Mouse (Mus musculus) CH12.LX (cell line): ENCODE results near the gene Pde6d. TPM values are rescaled to one million over a fixed set of nuclear protein-coding genes. Genes with fewer than 3 reads are reported as not detected.

Experiments
- DNase-seq: peaks from one replicate; pipeline ENCODE4 v3.0.0-alpha.2; 2013; ENCODE audit errors: extremely low read depth
- H3K27ac ChIP-seq: 2 replicates; pipeline ENCODE4 v1.5.1; 2012; ENCODE audit warnings: low read depth, mild to moderate bottlenecking, control low read depth, moderate library complexity; ENCODE audit not compliant: insufficient read depth
- H3K27me3 ChIP-seq: replicated peaks from 2 replicates; pipeline ENCODE3; 2012; ENCODE audit warnings: inconsistent platforms
- H3K36me3 ChIP-seq, 2 experiments: replicated peaks in 1 of 2; 2 replicates each; pipeline versions ENCODE3 to v1.6.1; 2012; ENCODE audit warnings: inconsistent platforms in 1 of 2, low read length in 1 of 2, mild to moderate bottlenecking in 1 of 2, mixed read lengths in 1 of 2, moderate library complexity in 1 of 2; ENCODE audit not compliant: control insufficient read depth in 1 of 2, insufficient read depth in 1 of 2
- H3K4me1 ChIP-seq, 2 experiments: 2 replicates each; pipeline ENCODE4 v1.6.1; 2012; ENCODE audit warnings: inconsistent platforms in 1 of 2, moderate library complexity in 1 of 2; ENCODE audit not compliant: insufficient read depth in 2 of 2, control insufficient read depth in 1 of 2
- H3K4me2 ChIP-seq: 2 replicates; pipeline ENCODE4 v1.6.1; 2012; ENCODE audit warnings: low read depth, mild to moderate bottlenecking, control low read depth; ENCODE audit not compliant: poor library complexity, insufficient read depth, severe bottlenecking
- H3K4me3 ChIP-seq, 3 experiments: fragments of 150-350 bp in 1 of 3; sonication (generic) in 1 of 3; replicated peaks in 1 of 3; 2 replicates each; pipeline versions ENCODE3 to v1.5.1; 2011 to 2012; ENCODE audit warnings: low read depth in 2 of 3, low read length in 2 of 3, mild to moderate bottlenecking in 2 of 3, moderate library complexity in 2 of 3, control low read depth in 1 of 3, improper control_type of control experiment in 1 of 3, inconsistent platforms in 1 of 3, mixed read lengths in 1 of 3; ENCODE audit not compliant: poor library complexity in 1 of 3
- H3K79me2 ChIP-seq: replicated peaks from 2 replicates; pipeline ENCODE4 v1.6.1; 2012; ENCODE audit warnings: mild to moderate bottlenecking, moderate library complexity; ENCODE audit not compliant: control insufficient read depth, poor library complexity, insufficient read depth, severe bottlenecking; ENCODE audit errors: extremely low read depth
- H3K9ac ChIP-seq: 2 replicates; pipeline ENCODE4 v1.6.1; 2012; ENCODE audit warnings: low read depth, mild to moderate bottlenecking, control low read depth, moderate library complexity; ENCODE audit not compliant: insufficient read depth
- H3K9me3 ChIP-seq: replicated peaks from 2 replicates; pipeline ENCODE3; 2012; ENCODE audit warnings: low read length, inconsistent platforms, mixed read lengths
- BHLHE40 ChIP-seq: IDR thresholded peaks from 2 replicates; pipeline ENCODE4 v1.6.1; 2011; ENCODE audit warnings: mild to moderate bottlenecking, low read depth, low read length, improper control_type of control experiment
- CTCF ChIP-seq, 2 experiments: IDR thresholded peaks in 1 of 2; conservative IDR thresholded peaks in 1 of 2; 2 replicates each; pipeline ENCODE4 v1.5.1; 2011 to 2012; ENCODE audit warnings: low read depth in 2 of 2, low read length in 2 of 2, improper control_type of control experiment in 1 of 2, inconsistent platforms in 1 of 2, mild to moderate bottlenecking in 1 of 2, moderate library complexity in 1 of 2
- E2F4 ChIP-seq: IDR thresholded peaks from 2 replicates; pipeline ENCODE4 v1.6.1; 2011; ENCODE audit warnings: low read depth, low read length, improper control_type of control experiment; ENCODE audit not compliant: insufficient replicate concordance
- ELF1 ChIP-seq: IDR thresholded peaks from 2 replicates; pipeline ENCODE4 v1.6.1; 2014; ENCODE audit warnings: low read depth, mild to moderate bottlenecking, inconsistent platforms, low read length, improper control_type of control experiment
- EP300 ChIP-seq: IDR thresholded peaks from 2 replicates; pipeline ENCODE4 v1.6.1; 2011; ENCODE audit warnings: low read length, improper control_type of control experiment
- ETS1 ChIP-seq: conservative IDR thresholded peaks from 2 replicates; pipeline ENCODE4 v1.6.1; 2012; ENCODE audit warnings: low read depth, mild to moderate bottlenecking, inconsistent platforms, low read length, improper control_type of control experiment, moderate library complexity
- JUN ChIP-seq: IDR thresholded peaks from 2 replicates; pipeline ENCODE4 v1.6.1; 2011; ENCODE audit warnings: low read depth, mild to moderate bottlenecking, low read length, improper control_type of control experiment, moderate library complexity; ENCODE audit not compliant: insufficient read depth
- JUND ChIP-seq: conservative IDR thresholded peaks from 2 replicates; pipeline ENCODE4 v1.6.1; 2011; ENCODE audit warnings: low read depth, low read length, improper control_type of control experiment
- MXI1 ChIP-seq: IDR thresholded peaks from 2 replicates; pipeline ENCODE4 v1.6.1; 2011; ENCODE audit warnings: mild to moderate bottlenecking, low read depth, low read length, improper control_type of control experiment
- MYC ChIP-seq: IDR thresholded peaks from 2 replicates; pipeline ENCODE4 v1.6.1; 2011; ENCODE audit warnings: low read depth, mild to moderate bottlenecking, improper control_type of control experiment, low read length
- NRF1 ChIP-seq: IDR thresholded peaks from 2 replicates; pipeline ENCODE4 v1.6.1; 2014; ENCODE audit warnings: low read depth, mild to moderate bottlenecking, inconsistent platforms, low read length, improper control_type of control experiment, moderate library complexity
- PAX5 ChIP-seq: IDR thresholded peaks from 2 replicates; pipeline ENCODE4 v1.6.1; 2012; ENCODE audit warnings: low read length, inconsistent platforms, mixed read lengths
- POLR2A ChIP-seq: IDR thresholded peaks from 2 replicates; pipeline ENCODE4 v1.6.1; 2011; ENCODE audit warnings: low read depth, mild to moderate bottlenecking, improper control_type of control experiment, low read length
- POLR2AphosphoS2 ChIP-seq: IDR thresholded peaks from 2 replicates; pipeline ENCODE4 v1.6.1; 2011; ENCODE audit warnings: low read depth, low read length, improper control_type of control experiment
- RAD21 ChIP-seq: IDR thresholded peaks from 2 replicates; pipeline ENCODE4 v1.6.1; 2011; ENCODE audit warnings: low read depth, mild to moderate bottlenecking, low read length, improper control_type of control experiment, moderate library complexity
- SIN3A ChIP-seq: IDR thresholded peaks from 2 replicates; pipeline ENCODE4 v1.6.1; 2012; ENCODE audit warnings: low read length, improper control_type of control experiment, inconsistent platforms
- SMC3 ChIP-seq: IDR thresholded peaks from 2 replicates; pipeline ENCODE4 v1.6.1; 2011; ENCODE audit warnings: low read depth, low read length, improper control_type of control experiment
- TBP ChIP-seq: conservative IDR thresholded peaks from 2 replicates; pipeline ENCODE4 v1.6.1; 2011; ENCODE audit warnings: low read depth, low read length, improper control_type of control experiment
- USF1 ChIP-seq: IDR thresholded peaks from 2 replicates; pipeline ENCODE4 v1.6.1; 2014; ENCODE audit warnings: low read depth, mild to moderate bottlenecking, inconsistent platforms, low read length, improper control_type of control experiment
- ZMIZ1 ChIP-seq: IDR thresholded peaks from 2 replicates; pipeline ENCODE4 v1.6.1; 2012; ENCODE audit warnings: low read depth, mild to moderate bottlenecking, inconsistent platforms, low read length, improper control_type of control experiment
- dilution Hi-C: fragments of 300-500 bp; cut with MboI; formaldehyde crosslinking; loops from 2 replicates; pipeline ENCODE4 v1.14.3; 2020; ENCODE audit warnings: low sequenced_read_pairs; ENCODE audit not compliant: extremely low pct_unique_long_range_greater_than_20kb, extremely low pct_ligation_motif_present
- in situ Hi-C: fragments of 300-500 bp; cut with MboI; formaldehyde crosslinking; loops from 3 replicates; pipeline ENCODE4 v1.14.3; 2019; ENCODE audit warnings: low sequenced_read_pairs, low pct_ligation_motif_present, low pct_unique_long_range_greater_than_20kb, mixed read lengths
- polyA plus RNA-seq: library from polyadenylated mRNA; unstranded; fragments of >175 nt; gene quantifications from 2 replicates; pipeline ENCODE4 v1.2.1, GENCODE M21; 2012; ENCODE audit warnings: low read depth; ENCODE audit not compliant: insufficient read length
- total RNA-seq, 2 experiments: library from RNA; depleted of rRNA; stranded (reverse); fragments of 300-350 nt in 1 of 2; fragments of >200 nt in 1 of 2; gene quantifications; 2 replicates each; pipeline ENCODE4 v1.2.3; 2012 to 2014

Pde6d gene
- total and polyA plus RNA-seq, 3 experiments: 7.1 to 23.2 (median 20.8) TPM

DNA sequence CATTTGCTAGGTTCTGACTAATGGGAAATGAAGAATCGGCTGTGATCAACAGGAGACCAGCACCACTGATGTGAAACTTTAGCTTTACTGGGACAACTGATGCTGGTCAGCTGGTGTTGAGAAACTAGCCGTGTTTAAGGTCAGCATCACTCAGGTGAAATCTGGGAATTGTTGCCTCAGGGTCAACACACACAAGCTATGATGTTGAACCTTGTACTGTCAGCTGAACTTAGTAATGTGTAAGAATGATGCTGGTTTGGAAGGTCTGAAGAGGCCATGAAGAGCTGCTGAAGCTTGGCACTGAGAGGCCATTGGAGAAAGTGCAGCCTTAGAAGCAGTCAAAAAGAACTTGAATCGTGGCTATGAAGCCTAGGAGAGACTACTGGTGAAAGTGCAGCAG is 26.8 kb downstream of the Pde6d start:
- dilution Hi-C loops (no loop called here), in situ Hi-C loops (no loop called here)
- Histone ChIP-seq H3K27me3 (no peaks in the 10 kb centered on the region), H3K79me2 (no peaks in the 10 kb centered on the region), H3K4me3 (no peak overlapping the region), H3K9ac (no peak overlapping the region), H3K9me3 (no peaks in the 10 kb centered on the region), H3K4me1 (no peaks in the 10 kb centered on the region), H3K36me3 (peaks cover 0 to 34% of the 10 kb centered on the region in 2 experiments), H3K4me2 (no peak overlapping the region), H3K27ac (no peak overlapping the region)
- TF ChIP-seq MXI1: no peak
- DNase-seq: no peak

DNA sequence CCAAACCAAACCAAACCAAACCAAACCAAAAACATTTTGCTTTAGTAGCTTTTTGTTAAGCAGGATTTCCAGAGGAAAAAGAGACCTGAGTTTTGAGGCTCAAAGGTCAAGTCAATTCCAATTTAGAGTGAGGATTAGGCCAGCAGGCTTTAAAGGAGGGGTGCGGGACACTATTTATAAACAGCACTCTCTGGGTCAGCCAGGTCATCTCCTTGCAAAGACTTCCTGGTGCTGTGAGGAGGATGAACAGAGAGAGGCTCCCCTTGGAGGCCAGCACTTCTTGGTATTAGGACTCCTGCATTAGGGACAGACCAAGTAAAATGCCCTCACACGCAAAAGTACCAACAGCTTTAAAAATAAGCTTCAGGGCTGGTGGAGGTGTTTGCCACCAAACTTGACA is 30.6 kb downstream of the Pde6d start:
- Histone ChIP-seq H3K9ac (no peak overlapping the region), H3K4me2 (no peak overlapping the region), H3K27me3 (no peaks in the 10 kb centered on the region), H3K79me2 (no peaks in the 10 kb centered on the region), H3K36me3 (peaks cover 0 to 25% of the 10 kb centered on the region in 2 experiments), H3K27ac (no peak overlapping the region), H3K4me1 (no peaks in the 10 kb centered on the region), H3K4me3 (no peak overlapping the region), H3K9me3 (no peaks in the 10 kb centered on the region)
- TF ChIP-seq TBP (no peak), JUN (no peak), JUND (no peak), E2F4 (no peak), MYC (no peak), POLR2A (no peak), USF1 (no peak), BHLHE40 (no peak)
- DNase-seq: no peak
- in situ Hi-C loops: no loop called here
- dilution Hi-C loops: no loop called here

DNA sequence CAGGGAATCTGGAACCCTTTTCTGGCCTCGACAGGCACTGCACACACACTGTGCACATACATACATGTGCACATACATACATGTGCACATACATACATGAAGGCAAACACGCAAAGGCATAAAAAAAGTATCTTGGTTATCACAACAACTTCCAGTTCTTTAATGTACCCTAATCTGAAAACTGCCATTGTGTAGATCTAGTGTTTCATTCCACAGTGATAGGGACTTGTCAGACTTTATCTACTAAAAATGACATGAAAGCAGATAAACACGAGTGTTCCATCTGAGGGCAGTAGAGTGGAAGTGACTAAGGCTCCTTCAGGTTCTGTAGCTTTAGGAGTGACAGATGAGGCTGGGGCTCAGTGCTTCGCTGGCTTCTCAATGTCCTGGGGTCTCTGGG is 31.1 kb downstream of the Pde6d start:
- peaks cover 0 to 26% of the 10 kb centered on the region in 2 experiments for H3K36me3 ChIP-seq
- H3K4me2 ChIP-seq: no peak overlapping the region
- H3K4me1 ChIP-seq: no peaks in the 10 kb centered on the region
- no peaks in the 10 kb centered on the region for H3K27me3 ChIP-seq
- in situ Hi-C loops (no loop called here), dilution Hi-C loops (no loop called here)
- no peaks in the 10 kb centered on the region for H3K9me3 ChIP-seq
- no peaks in the 10 kb centered on the region for H3K79me2 ChIP-seq
- no peak for DNase-seq
- TF ChIP-seq ETS1: no peak
- TF ChIP-seq BHLHE40: no peak
- TF ChIP-seq NRF1: no peak
- TF ChIP-seq PAX5: no peak
- TF ChIP-seq SIN3A: no peak
- TF ChIP-seq RAD21: no peak
- no peak for TF ChIP-seq JUND
- TF ChIP-seq ZMIZ1: no peak
- no peak for TF ChIP-seq SMC3
- TF ChIP-seq EP300: no peak
- TF ChIP-seq POLR2A: no peak
- no peak for TF ChIP-seq CTCF (conservative IDR thresholded peaks at IDR 0.05 in 1 of 2, IDR thresholded peaks at IDR 0.05 in 1 of 2; ENCODE audit: low read depth in 2 of 2, low read length in 2 of 2)
- no peak for TF ChIP-seq POLR2AphosphoS2
- no peak for TF ChIP-seq ELF1
- H3K4me3 ChIP-seq: no peak overlapping the region
- no peak overlapping the region for H3K27ac ChIP-seq
- H3K9ac ChIP-seq: no peak overlapping the region
